Mouse (Mus musculus) kidney, adult 2 months (tissue): Measurements from ENCODE around the gene Xpa.

Experiments used
- CTCF ChIP-seq: fragments of 200-500 bp; conservative IDR thresholded peaks from 2 replicates; pipeline ENCODE4 v1.5.1; 2011; ENCODE audit warnings: low read depth, mild to moderate bottlenecking, control low read depth, low read length, moderate library complexity, mixed read lengths; ENCODE audit not compliant: insufficient read depth, insufficient read length
- POLR2A ChIP-seq: fragments of 200-500 bp; IDR thresholded peaks from one replicate; pipeline ENCODE4 v1.6.1; 2011; ENCODE audit warnings: low read depth, low read length, control low read depth

DNA sequence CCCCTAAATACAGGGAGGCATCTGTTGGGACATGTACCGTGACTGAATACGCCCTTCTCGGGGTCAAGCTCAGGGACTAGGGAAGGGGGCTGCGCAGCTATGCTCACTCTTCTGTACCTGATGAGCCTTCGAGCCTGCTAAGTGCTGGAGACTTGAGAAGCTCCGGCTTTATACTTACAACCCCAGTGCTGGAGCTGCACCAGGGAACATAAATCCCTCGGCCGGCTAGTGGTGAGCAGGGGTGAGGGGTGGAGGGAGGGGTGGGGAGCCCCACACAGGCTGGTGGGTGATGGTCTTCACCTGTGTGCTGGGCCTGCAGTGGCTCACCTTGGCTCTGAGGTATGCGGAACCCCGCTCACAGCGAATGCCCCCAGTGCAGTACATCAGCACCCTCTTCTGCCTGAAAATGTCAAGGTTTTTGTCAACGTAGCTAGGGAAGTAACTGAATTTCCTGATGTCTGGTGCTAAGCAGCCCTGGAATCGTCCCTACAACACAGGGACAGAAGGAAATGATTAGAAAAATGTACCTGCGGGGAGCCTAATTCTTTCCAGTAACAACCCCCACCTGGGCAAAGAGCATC, 76.5 kb downstream of the Xpa start:
- no peak for TF ChIP-seq POLR2A
- TF ChIP-seq CTCF: no peak
